Mouse (Mus musculus) bone marrow, adult 2 months (tissue): ENCODE results near the gene Phldb2.

Source experiments
- CTCF ChIP-seq: fragments of 200-500 bp; IDR thresholded peaks from 2 replicates; pipeline ENCODE4 v1.5.1; 2011; ENCODE audit warnings: low read length, control low read depth; ENCODE audit not compliant: control insufficient read depth, insufficient read depth
- POLR2A ChIP-seq: fragments of 200-500 bp; IDR thresholded peaks from 2 replicates; pipeline ENCODE4 v1.6.1; 2011; ENCODE audit warnings: low read depth, mild to moderate bottlenecking, control low read depth, low read length, borderline replicate concordance; ENCODE audit not compliant: control insufficient read depth

- TF ChIP-seq CTCF: no peak
- no peak for TF ChIP-seq POLR2A
Observed at GRCm38 (mm10) chr16:45757421-45758078, 195.8 kb downstream of the Phldb2 start.
